Mouse (Mus musculus) stomach, embryonic 15.5 days (tissue): ENCODE results near the gene Atg2a. TPM values are rescaled to one million over a fixed set of nuclear protein-coding genes. Genes with fewer than 3 reads are reported as not detected.

ENCODE experiments used
- ATAC-seq: fragments of 200-750 bp; cut with Nextera tagmentation; 2 replicates; pipeline ENCODE4 v1.8.0; 2017; ENCODE audit warnings: low read depth, moderate number of reproducible peaks, moderate TSS enrichment; ENCODE audit not compliant: insufficient read depth, low FRiP score
- H3K27ac ChIP-seq: fragments of 300-500 bp; sonication (generic); 2 replicates; pipeline ENCODE4 v1.5.1; 2015; ENCODE audit warnings: mild to moderate bottlenecking, inconsistent platforms
- H3K27me3 ChIP-seq: fragments of 300-500 bp; sonication (generic); replicated peaks from 2 replicates; pipeline ENCODE4 v1.6.1; 2015; ENCODE audit warnings: inconsistent platforms
- H3K36me3 ChIP-seq: fragments of 300-500 bp; sonication (generic); 2 replicates; pipeline ENCODE4 v1.6.1; 2015; ENCODE audit warnings: inconsistent platforms
- H3K4me1 ChIP-seq: fragments of 300-500 bp; sonication (generic); 2 replicates; pipeline ENCODE4 v1.6.1; 2015; ENCODE audit warnings: inconsistent platforms
- H3K4me2 ChIP-seq: fragments of 300-500 bp; sonication (generic); 2 replicates; pipeline ENCODE4 v1.6.1; 2015; ENCODE audit warnings: mild to moderate bottlenecking, inconsistent platforms
- H3K4me3 ChIP-seq: fragments of 300-500 bp; sonication (generic); replicated peaks from 2 replicates; pipeline ENCODE4 v1.5.1; 2015; ENCODE audit warnings: inconsistent platforms
- H3K9ac ChIP-seq: fragments of 300-500 bp; sonication (generic); 2 replicates; pipeline ENCODE4 v1.6.1; 2015; ENCODE audit warnings: inconsistent platforms
- H3K9me3 ChIP-seq: fragments of 300-500 bp; sonication (generic); 2 replicates; pipeline ENCODE4 v1.6.1; 2016; ENCODE audit warnings: inconsistent platforms
- WGBS: fragments of 180-500 bp; shearing (Covaris S2); methylation state at CpG from one replicate; pipeline ENCODE4 v1.1.7; 2015; 5-methylcytosine and 5-hydroxymethylcytosine counted together
- polyA plus RNA-seq: library from polyadenylated mRNA; unstranded; fragments of >200 nt; fragmentation: Nextera tagmentation; extraction: Ambion mirVana; gene quantifications from 2 replicates; pipeline ENCODE4 v1.2.1, GENCODE M21; 2015

Atg2a gene
- polyA plus RNA-seq, 1 experiment from 2014 or later, result 7.6 TPM

GRCm38 (mm10) chr19:6234337-6235083 is 7.0 kb upstream of the Atg2a start:
- Histone ChIP-seq H3K4me3 (peak overlapping the region; percentile 80), H3K36me3 (peaks cover 7% of the 10 kb centered on the region; the same call in 1 of the 2 replicates), H3K4me1 (peaks cover 12% of the 10 kb centered on the region), H3K27me3 (no peaks in the 10 kb centered on the region), H3K4me2 (peak overlapping the region; percentile 82), H3K9ac (peak overlapping the region; percentile 52; the same call in 1 of the 2 replicates), H3K27ac (no peak overlapping the region), H3K9me3 (no peaks in the 10 kb centered on the region)
- WGBS, result 66% methylated on average over 11 of the region's 11 CpGs
- no peak for ATAC-seq

- H3K4me1 ChIP-seq, result peaks cover 12% of the 10 kb centered on the region
- H3K9ac ChIP-seq, result peak within 1 kb of the TSS; percentile 74
- peak within 1 kb of the TSS; percentile 99 for H3K27ac ChIP-seq
- H3K4me3 ChIP-seq, result peak within 1 kb of the TSS; percentile 80
- H3K36me3 ChIP-seq, result peaks cover 7% of the 10 kb centered on the region; the same call in 1 of the 2 replicates
- H3K4me2 ChIP-seq, result peak within 1 kb of the TSS; percentile 82
- H3K9me3 ChIP-seq, result no peaks in the 10 kb centered on the region
- peak; percentile 90 for ATAC-seq
- no peaks in the 10 kb centered on the region for H3K27me3 ChIP-seq
- WGBS, result 4% methylated on average over 48 of the region's 48 CpGs
These were observed 6.1 kb upstream of the Atg2a start, which contains the start of gene Ppp2r5b for GRCm38 (mm10) chr19:6235084-6236052. Gene Ppp2r5b, minus strand, starts transcription at chr19:6235872.

- WGBS, result under 1% methylated on average over 9 of the region's 9 CpGs
- Histone ChIP-seq H3K9me3 (no peaks in the 10 kb centered on the region), H3K4me2 (peak overlapping the region; percentile 82), H3K36me3 (0 out of 2 replicates have a peak, but pooled peaks cover 3% of the 10 kb centered on the region), H3K4me3 (peak overlapping the region; percentile 80), H3K27ac (peak overlapping the region; percentile 99), H3K4me1 (peaks cover 17% of the 10 kb centered on the region), H3K27me3 (no peaks in the 10 kb centered on the region), H3K9ac (peak overlapping the region; percentile 74)
- peak; percentile 87 for ATAC-seq
These were observed 5.4 kb upstream of the Atg2a start for GRCm38 (mm10) chr19:6236053-6236441.

- no peak for ATAC-seq
- H3K36me3 ChIP-seq, result 0 out of 2 replicates have a peak, but pooled peaks cover 3% of the 10 kb centered on the region
- no peaks in the 10 kb centered on the region for H3K9me3 ChIP-seq
- 68% methylated on average over 7 of the region's 7 CpGs for WGBS
- H3K4me3 ChIP-seq, result no peak overlapping the region
- H3K27me3 ChIP-seq, result no peaks in the 10 kb centered on the region
- H3K4me2 ChIP-seq, result no peak overlapping the region
- H3K9ac ChIP-seq, result no peak overlapping the region
- no peak overlapping the region for H3K27ac ChIP-seq
- peaks cover 17% of the 10 kb centered on the region for H3K4me1 ChIP-seq
These were observed 4.6 kb upstream of the Atg2a start for GRCm38 (mm10) chr19:6236842-6237241.

GRCm38 (mm10) chr19:6238740-6239139 is 2.7 kb upstream of the Atg2a start:
- no peaks in the 10 kb centered on the region for H3K9me3 ChIP-seq
- H3K4me1 ChIP-seq, result peaks cover 31% of the 10 kb centered on the region
- no peak overlapping the region for H3K4me2 ChIP-seq
- no peak overlapping the region for H3K27ac ChIP-seq
- no peak overlapping the region for H3K9ac ChIP-seq
- no peaks in the 10 kb centered on the region for H3K27me3 ChIP-seq
- no peak for ATAC-seq
- no peaks in the 10 kb centered on the region for H3K36me3 ChIP-seq
- no peak overlapping the region for H3K4me3 ChIP-seq

- H3K36me3 ChIP-seq, result peaks cover 4% of the 10 kb centered on the region
- peak overlapping the region; percentile 40; the same call in 1 of the 2 replicates for H3K27ac ChIP-seq
- no peak overlapping the region for H3K9ac ChIP-seq
- ATAC-seq, result no peak
- no peak overlapping the region for H3K4me3 ChIP-seq
- no peaks in the 10 kb centered on the region for H3K9me3 ChIP-seq
- 48% methylated on average over 1 of the region's 1 CpGs for WGBS
- peaks cover 21% of the 10 kb centered on the region for H3K4me1 ChIP-seq
- no peak overlapping the region for H3K4me2 ChIP-seq
- H3K27me3 ChIP-seq, result no peaks in the 10 kb centered on the region
These were observed 1.3 kb upstream of the Atg2a start for GRCm38 (mm10) chr19:6240136-6240535.

GRCm38 (mm10) chr19:6240725-6241124 is 743 bp upstream of the Atg2a start:
- no peaks in the 10 kb centered on the region for H3K27me3 ChIP-seq
- peak overlapping the region; percentile 64 for H3K27ac ChIP-seq
- peaks cover 8% of the 10 kb centered on the region for H3K36me3 ChIP-seq
- no peak for ATAC-seq
- H3K4me2 ChIP-seq, result peak overlapping the region; percentile 35
- H3K4me3 ChIP-seq, result peak overlapping the region; percentile 88; the same call in 1 of the 2 replicates
- 35% methylated on average over 5 of the region's 5 CpGs for WGBS
- H3K4me1 ChIP-seq, result peaks cover 19% of the 10 kb centered on the region
- H3K9ac ChIP-seq, result no peak overlapping the region
- H3K9me3 ChIP-seq, result no peaks in the 10 kb centered on the region

- WGBS, result 0% methylated on average over 4 of the region's 4 CpGs
- Histone ChIP-seq H3K9ac (peak overlapping the region; percentile 98), H3K36me3 (peaks cover 18% of the 10 kb centered on the region), H3K9me3 (no peaks in the 10 kb centered on the region), H3K27ac (peak overlapping the region; percentile 71), H3K4me1 (peaks cover 19% of the 10 kb centered on the region), H3K4me2 (peak overlapping the region; percentile 94), H3K4me3 (peak overlapping the region; percentile 88), H3K27me3 (no peaks in the 10 kb centered on the region)
- peak; percentile 4; the same call in 1 of the 2 replicates for ATAC-seq
These were observed 813 bp downstream of the Atg2a start for GRCm38 (mm10) chr19:6242281-6242680.

GRCm38 (mm10) chr19:6243226-6243625 is 1.8 kb downstream of the Atg2a start:
- no peak overlapping the region for H3K27ac ChIP-seq
- H3K4me1 ChIP-seq, result peaks cover 19% of the 10 kb centered on the region
- WGBS, result 79% methylated on average over 5 of the region's 5 CpGs
- H3K27me3 ChIP-seq, result no peaks in the 10 kb centered on the region
- no peak for ATAC-seq
- H3K36me3 ChIP-seq, result peaks cover 26% of the 10 kb centered on the region
- H3K9ac ChIP-seq, result no peak overlapping the region
- no peaks in the 10 kb centered on the region for H3K9me3 ChIP-seq
- H3K4me2 ChIP-seq, result peak overlapping the region; percentile 94; the same call in 1 of the 2 replicates
- H3K4me3 ChIP-seq, result peak overlapping the region; percentile 88; the same call in 1 of the 2 replicates

GRCm38 (mm10) chr19:6245806-6246205 is 4.3 kb downstream of the Atg2a start:
- H3K4me1 ChIP-seq, result peaks cover 17% of the 10 kb centered on the region
- H3K9me3 ChIP-seq, result no peaks in the 10 kb centered on the region
- H3K36me3 ChIP-seq, result peaks cover 33% of the 10 kb centered on the region
- ATAC-seq, result no peak
- no peak overlapping the region for H3K9ac ChIP-seq
- H3K27ac ChIP-seq, result no peak overlapping the region
- H3K4me3 ChIP-seq, result no peak overlapping the region
- 43% methylated on average over 1 of the region's 1 CpGs for WGBS
- no peaks in the 10 kb centered on the region for H3K27me3 ChIP-seq
- H3K4me2 ChIP-seq, result no peak overlapping the region

- H3K4me1 ChIP-seq, result peaks cover 8% of the 10 kb centered on the region
- no peak overlapping the region for H3K4me2 ChIP-seq
- H3K27ac ChIP-seq, result no peak overlapping the region
- H3K4me3 ChIP-seq, result no peak overlapping the region
- 91% methylated on average over 29 of the region's 29 CpGs for WGBS
- peaks cover 50% of the 10 kb centered on the region for H3K36me3 ChIP-seq
- H3K27me3 ChIP-seq, result no peaks in the 10 kb centered on the region
- no peak for ATAC-seq
- H3K9ac ChIP-seq, result no peak overlapping the region
- no peaks in the 10 kb centered on the region for H3K9me3 ChIP-seq
These were observed 6.2 kb downstream of the Atg2a start for GRCm38 (mm10) chr19:6247526-6248300.
